Mouse (Mus musculus): ENCODE measurements around the gene Prdx1. TPM values are rescaled to one million over a fixed set of nuclear protein-coding genes. Genes with fewer than 3 reads are reported as not detected.
"Not testable (repeated sequence)": the region's sequence is repeated elsewhere in the genome, so short reads cannot be mapped to it uniquely, and the experiment has no call there.

Prdx1 gene
- polyA plus RNA-seq, 1 experiment from 2014 or later = 983 TPM

GRCm38 (mm10) chr4:116677808-116678207 is 7.5 kb upstream of the Prdx1 start:
- Histone ChIP-seq H3K4me1 (replicated peaks) (no peaks in the 10 kb centered on the region), H3K27me3 (replicated peaks) (no peaks in the 10 kb centered on the region), H3K9ac (no peak overlapping the region), H3K27ac (ENCODE audit: poor library complexity, severe bottlenecking) (no peak overlapping the region), H3K4me3 (no peak overlapping the region), H3K4me2 (no peak overlapping the region), H3K9me3 (replicated peaks) (no peaks in the 10 kb centered on the region), H3K36me3 (no peaks in the 10 kb centered on the region)
- ATAC-seq (ENCODE audit: insufficient number of reproducible peaks, low FRiP score) = no peak
- WGBS = 71% methylated on average over 1 of the region's 1 CpGs

- no peaks in the 10 kb centered on the region for H3K36me3 ChIP-seq
- H3K9ac ChIP-seq = no peak overlapping the region
- H3K4me2 ChIP-seq = no peak overlapping the region
- no peaks in the 10 kb centered on the region for H3K4me1 ChIP-seq (replicated peaks)
- no peak overlapping the region for H3K4me3 ChIP-seq
- no peaks in the 10 kb centered on the region for H3K9me3 ChIP-seq (replicated peaks)
- no peak overlapping the region for H3K27ac ChIP-seq (ENCODE audit: poor library complexity, severe bottlenecking)
- no peak for ATAC-seq (ENCODE audit: insufficient number of reproducible peaks, low FRiP score)
- no peaks in the 10 kb centered on the region for H3K27me3 ChIP-seq (replicated peaks)
- WGBS = 61% methylated on average over 5 of the region's 5 CpGs
Measured at GRCm38 (mm10) chr4:116679141-116679540, 6.2 kb upstream of the Prdx1 start.

- H3K4me3 ChIP-seq; H3K9me3 ChIP-seq (replicated peaks); H3K4me2 ChIP-seq; ATAC-seq (ENCODE audit: insufficient number of reproducible peaks, low FRiP score); H3K9ac ChIP-seq; H3K4me1 ChIP-seq (replicated peaks); H3K36me3 ChIP-seq; H3K27ac ChIP-seq (ENCODE audit: poor library complexity, severe bottlenecking); H3K27me3 ChIP-seq (replicated peaks): not testable (repeated sequence)
- 79% methylated on average over 4 of the region's 4 CpGs for WGBS
Measured at GRCm38 (mm10) chr4:116680521-116680920, 4.8 kb upstream of the Prdx1 start.

GRCm38 (mm10) chr4:116683957-116684356 is 1.4 kb upstream of the Prdx1 start:
- H3K4me1 ChIP-seq (replicated peaks) = peaks cover 16% of the 10 kb centered on the region
- H3K4me3 ChIP-seq = no peak overlapping the region
- no peak for ATAC-seq (ENCODE audit: insufficient number of reproducible peaks, low FRiP score)
- H3K9me3 ChIP-seq (replicated peaks) = no peaks in the 10 kb centered on the region
- no peak overlapping the region for H3K4me2 ChIP-seq
- H3K27ac ChIP-seq (ENCODE audit: poor library complexity, severe bottlenecking) = no peak overlapping the region
- WGBS = 55% methylated on average over 4 of the region's 4 CpGs
- H3K9ac ChIP-seq = no peak overlapping the region
- no peaks in the 10 kb centered on the region for H3K27me3 ChIP-seq (replicated peaks)
- H3K36me3 ChIP-seq = peaks cover 14% of the 10 kb centered on the region

- peaks cover 21% of the 10 kb centered on the region for H3K36me3 ChIP-seq
- H3K4me1 ChIP-seq (replicated peaks) = peaks cover 16% of the 10 kb centered on the region
- no peak for ATAC-seq (ENCODE audit: insufficient number of reproducible peaks, low FRiP score)
- H3K27me3 ChIP-seq (replicated peaks) = no peaks in the 10 kb centered on the region
- H3K9ac ChIP-seq = peak overlapping the region; percentile 73
- H3K4me2 ChIP-seq = peak overlapping the region; percentile 82
- H3K27ac ChIP-seq (ENCODE audit: poor library complexity, severe bottlenecking) = peak overlapping the region; percentile 92; the same call in 1 of the 2 replicates
- peak overlapping the region; percentile 63 for H3K4me3 ChIP-seq
- no peaks in the 10 kb centered on the region for H3K9me3 ChIP-seq (replicated peaks)
- WGBS = 72% methylated on average over 2 of the region's 2 CpGs
Measured at GRCm38 (mm10) chr4:116684665-116685064, 679 bp upstream of the Prdx1 start.

- H3K36me3 ChIP-seq = peaks cover 40% of the 10 kb centered on the region
- peak overlapping the region; percentile 73; the same call in 1 of the 2 replicates for H3K9ac ChIP-seq
- WGBS = 25% methylated on average over 1 of the region's 1 CpGs
Measured at GRCm38 (mm10) chr4:116687041-116687440, 1.7 kb downstream of the Prdx1 start.

GRCm38 (mm10) chr4:116689309-116689876 is 4.0 kb downstream of the Prdx1 start:
- no peak for ATAC-seq (ENCODE audit: insufficient number of reproducible peaks, low FRiP score)
- H3K4me1 ChIP-seq (replicated peaks) = peaks cover 16% of the 10 kb centered on the region
- no peak overlapping the region for H3K4me3 ChIP-seq
- no peaks in the 10 kb centered on the region for H3K9me3 ChIP-seq (replicated peaks)
- H3K36me3 ChIP-seq = peaks cover 64% of the 10 kb centered on the region
- 87% methylated on average over 4 of the region's 4 CpGs for WGBS
- H3K27ac ChIP-seq (ENCODE audit: poor library complexity, severe bottlenecking) = no peak overlapping the region
- no peak overlapping the region for H3K9ac ChIP-seq
- H3K27me3 ChIP-seq (replicated peaks) = no peaks in the 10 kb centered on the region
- H3K4me2 ChIP-seq = no peak overlapping the region

More at GRCm38 (mm10) chr4:116687041-116687440, 1.7 kb downstream of the Prdx1 start:
- Histone ChIP-seq H3K9me3 (replicated peaks) (no peaks in the 10 kb centered on the region), H3K27me3 (replicated peaks) (no peaks in the 10 kb centered on the region), H3K4me3 (peak overlapping the region; percentile 63), H3K4me1 (replicated peaks) (peaks cover 16% of the 10 kb centered on the region), H3K27ac (ENCODE audit: poor library complexity, severe bottlenecking) (no peak overlapping the region), H3K4me2 (peak overlapping the region; percentile 82)
- ATAC-seq (ENCODE audit: insufficient number of reproducible peaks, low FRiP score) = no peak

GRCm38 (mm10) chr4:116692146-116692545 is 6.8 kb downstream of the Prdx1 start:
- 81% methylated on average over 2 of the region's 2 CpGs for WGBS

GRCm38 (mm10) chr4:116693785-116694184 is 8.4 kb downstream of the Prdx1 start:
- Histone ChIP-seq H3K9me3 (replicated peaks) (no peaks in the 10 kb centered on the region), H3K4me1 (replicated peaks) (peaks cover 6% of the 10 kb centered on the region), H3K4me2 (no peak overlapping the region), H3K27me3 (replicated peaks) (no peaks in the 10 kb centered on the region), H3K9ac (no peak overlapping the region), H3K27ac (ENCODE audit: poor library complexity, severe bottlenecking) (no peak overlapping the region), H3K4me3 (no peak overlapping the region), H3K36me3 (peaks cover 86% of the 10 kb centered on the region)
- WGBS = 82% methylated on average over 2 of the region's 2 CpGs
- ATAC-seq (ENCODE audit: insufficient number of reproducible peaks, low FRiP score) = no peak

More at GRCm38 (mm10) chr4:116692146-116692545, 6.8 kb downstream of the Prdx1 start:
- Histone ChIP-seq H3K27ac (ENCODE audit: poor library complexity, severe bottlenecking) (no peak overlapping the region), H3K4me1 (replicated peaks) (peaks cover 4% of the 10 kb centered on the region), H3K4me2 (no peak overlapping the region), H3K27me3 (replicated peaks) (no peaks in the 10 kb centered on the region), H3K4me3 (no peak overlapping the region), H3K9ac (no peak overlapping the region), H3K36me3 (peaks cover 87% of the 10 kb centered on the region), H3K9me3 (replicated peaks) (no peaks in the 10 kb centered on the region)
- no peak for ATAC-seq (ENCODE audit: insufficient number of reproducible peaks, low FRiP score)

- Histone ChIP-seq H3K4me2 (no peak overlapping the region), H3K4me3 (no peak overlapping the region), H3K9ac (no peak overlapping the region), H3K4me1 (replicated peaks) (peaks cover 7% of the 10 kb centered on the region), H3K27me3 (replicated peaks) (no peaks in the 10 kb centered on the region), H3K9me3 (replicated peaks) (no peaks in the 10 kb centered on the region), H3K27ac (ENCODE audit: poor library complexity, severe bottlenecking) (no peak overlapping the region), H3K36me3 (peaks cover 70% of the 10 kb centered on the region)
- 20% methylated on average over 2 of the region's 2 CpGs for WGBS
- no peak for ATAC-seq (ENCODE audit: insufficient number of reproducible peaks, low FRiP score)
Measured at GRCm38 (mm10) chr4:116698693-116699342, 13.5 kb downstream of the Prdx1 start.

GRCm38 (mm10) chr4:116700964-116701363 is 15.6 kb downstream of the Prdx1 start:
- H3K27ac ChIP-seq (ENCODE audit: poor library complexity, severe bottlenecking) = no peak overlapping the region
- no peaks in the 10 kb centered on the region for H3K27me3 ChIP-seq (replicated peaks)
- 70% methylated on average over 1 of the region's 1 CpGs for WGBS
- H3K4me1 ChIP-seq (replicated peaks) = peaks cover 7% of the 10 kb centered on the region
- peaks cover 57% of the 10 kb centered on the region for H3K36me3 ChIP-seq
- no peaks in the 10 kb centered on the region for H3K9me3 ChIP-seq (replicated peaks)
- H3K9ac ChIP-seq = no peak overlapping the region
- no peak for ATAC-seq (ENCODE audit: insufficient number of reproducible peaks, low FRiP score)
- no peak overlapping the region for H3K4me2 ChIP-seq
- H3K4me3 ChIP-seq = no peak overlapping the region

Data from heart, embryonic 12.5 days (tissue).